Mouse (Mus musculus) spleen, postnatal 4 days (tissue): ENCODE data around the gene B4galt5.

Source experiments
- DNase-seq, 2 experiments: peaks; one replicate each; pipeline ENCODE4 v3.0.0; 2022; ENCODE audit warnings: low spot score in 2 of 2

B4galt5 gene

DNA sequence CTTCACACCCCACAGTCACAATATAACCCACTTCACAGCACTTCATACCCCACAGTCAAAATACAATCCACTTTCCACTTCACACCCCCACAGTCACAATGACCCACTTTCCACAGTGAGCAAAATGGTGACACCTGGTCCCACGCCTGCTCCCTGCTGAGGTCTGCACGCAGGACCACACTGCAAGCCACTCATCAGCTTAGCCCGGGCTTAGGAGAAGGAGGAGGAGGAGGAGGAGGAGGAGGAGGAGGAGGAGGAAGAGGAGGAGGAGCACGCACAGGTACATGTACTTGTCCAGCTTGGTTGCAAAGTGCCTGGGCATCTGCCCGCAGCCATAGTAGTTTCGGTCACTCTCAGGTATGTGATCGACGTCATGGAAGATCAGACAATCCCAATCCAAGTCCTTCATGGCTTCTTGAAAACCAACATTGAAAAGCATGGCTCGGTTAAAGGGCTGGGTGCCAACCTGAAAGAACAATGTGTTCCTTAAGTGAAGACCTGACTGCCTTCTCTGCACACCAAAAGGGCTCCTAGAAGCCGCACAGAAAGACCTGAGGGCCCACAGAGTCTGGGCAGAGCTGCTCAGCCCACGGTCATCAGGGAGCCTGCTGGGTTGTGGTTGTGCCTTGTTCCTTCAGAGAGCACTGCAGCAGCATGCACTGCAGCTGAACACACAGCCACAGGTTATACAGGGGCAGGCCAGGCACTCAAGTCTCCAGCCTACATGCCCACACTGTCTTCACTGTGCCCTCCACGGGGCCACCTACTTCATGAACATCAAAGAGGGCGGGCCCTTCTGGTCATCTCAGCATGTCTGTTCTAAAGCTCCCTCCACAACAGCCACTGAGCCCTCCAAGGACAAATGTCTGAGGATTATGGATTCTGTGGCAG is 43.4 kb downstream of the B4galt5 start:
- peak; percentile 9 to 54 for DNase-seq

DNA sequence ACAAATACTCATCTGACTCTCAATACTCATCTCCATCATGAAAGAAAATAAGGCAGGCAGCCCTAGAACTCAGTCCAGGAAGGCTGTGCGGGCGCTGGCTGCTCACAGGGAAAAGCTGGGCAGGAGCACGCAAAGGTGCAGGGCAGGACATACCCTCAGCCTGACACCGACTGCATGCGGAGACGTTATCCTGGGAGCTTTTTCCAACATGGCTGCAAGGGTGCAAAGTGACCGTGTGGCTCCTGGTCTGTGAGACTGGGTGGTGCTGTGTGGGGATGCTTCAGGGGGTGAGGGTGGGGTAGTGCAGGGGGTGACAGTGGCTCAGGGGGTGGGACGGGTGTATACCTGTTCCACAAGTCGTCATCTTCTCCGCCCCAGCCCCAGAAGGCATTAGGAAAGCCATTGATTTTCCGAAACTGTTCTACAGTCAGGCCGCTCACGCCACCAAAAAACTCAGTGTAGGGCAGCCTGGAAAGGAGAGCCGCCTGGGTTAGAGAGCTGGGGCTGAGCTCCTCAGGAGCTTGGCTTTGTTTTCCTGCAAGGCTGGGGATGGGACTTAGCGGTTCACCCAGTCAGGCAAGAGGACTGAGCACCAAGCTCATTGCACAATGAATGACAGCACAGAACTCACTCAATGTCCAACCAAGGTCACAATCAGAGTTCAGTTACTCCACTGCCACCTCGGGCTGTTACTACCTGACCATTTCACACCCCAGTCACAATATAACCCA is 44.2 kb downstream of the B4galt5 start:
- peak; percentile 10 to 54 for DNase-seq

DNA sequence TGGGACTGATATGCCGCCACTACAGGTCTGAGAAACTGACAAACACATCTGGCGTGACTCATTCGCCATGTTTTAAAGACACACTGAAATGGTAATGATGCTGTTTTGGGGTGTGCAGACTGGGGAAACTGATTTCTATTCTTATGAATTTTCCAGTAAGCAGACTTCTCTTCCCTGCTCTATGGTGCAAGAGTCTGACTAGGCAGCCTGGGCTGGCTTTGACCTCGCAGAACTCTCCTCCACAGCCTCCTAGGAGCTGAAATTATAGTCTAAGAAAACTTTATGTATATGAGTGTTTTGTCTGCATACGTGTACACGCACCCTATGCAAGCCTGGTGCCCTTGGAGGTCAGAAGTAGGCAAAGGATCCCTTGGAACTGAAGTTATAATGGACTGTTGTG is 45.2 kb downstream of the B4galt5 start:
- no peak for DNase-seq

DNA sequence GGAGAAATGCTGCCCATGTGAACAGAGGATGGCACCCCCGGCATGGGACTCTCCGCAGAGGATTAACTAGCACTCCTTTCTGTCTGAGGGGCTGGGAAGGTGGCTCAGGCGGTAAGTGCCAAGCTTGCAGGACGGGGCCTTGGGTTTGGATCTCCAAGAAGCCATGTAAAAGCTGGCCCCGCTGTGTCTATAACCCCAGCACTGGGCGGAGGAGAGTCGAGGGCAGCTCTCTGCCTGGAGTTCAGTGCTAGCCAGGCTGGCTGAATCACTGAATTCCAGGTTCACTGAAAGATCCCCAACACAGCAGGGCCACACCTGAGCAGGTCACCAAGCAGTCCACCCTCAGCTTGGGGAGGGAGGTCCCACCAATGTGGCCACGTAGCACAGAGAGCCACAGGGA is 45.8 kb downstream of the B4galt5 start:
- DNase-seq: peak; percentile 9 to 58

DNA sequence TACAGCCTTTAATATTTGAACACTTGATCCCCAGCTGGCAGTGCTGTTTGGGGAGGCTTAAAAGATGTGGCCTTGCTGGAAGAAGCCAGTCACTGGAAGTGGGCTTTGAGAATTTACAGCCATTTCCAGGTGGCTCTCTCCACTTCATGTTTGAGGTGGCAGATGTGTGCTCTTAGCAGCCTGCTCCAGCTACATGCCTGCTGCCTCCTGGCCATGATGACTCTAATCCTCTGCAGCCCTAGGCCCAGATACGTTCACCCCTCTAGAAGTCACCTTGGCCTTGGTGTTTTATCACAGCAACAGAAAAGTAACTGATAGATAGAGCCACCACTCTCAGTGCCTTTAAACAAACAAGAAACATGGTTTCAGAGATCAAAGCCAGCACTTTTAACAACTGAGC is 46.3 kb downstream of the B4galt5 start:
- DNase-seq: peak in 1 of 2 experiments; percentile 52

DNA sequence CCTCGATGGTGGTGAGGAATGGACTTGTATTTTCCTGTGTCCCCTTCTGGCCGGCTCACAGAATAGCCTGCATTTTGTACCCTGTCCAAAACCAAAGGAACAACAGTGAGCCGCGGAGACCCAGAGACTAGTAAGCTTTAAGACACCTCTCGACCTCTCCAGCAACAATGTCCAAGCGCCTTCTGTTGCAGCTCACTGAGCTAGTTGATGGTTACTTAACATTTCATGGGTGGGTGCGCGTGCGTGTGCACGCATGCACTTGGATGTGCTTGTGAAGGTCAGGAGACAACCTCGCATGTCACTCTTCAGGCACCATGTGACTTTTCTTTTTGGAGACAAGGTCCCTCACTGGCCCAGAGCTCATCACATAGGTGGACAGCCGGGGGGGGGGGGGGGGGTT is 47.0 kb downstream of the B4galt5 start:
- DNase-seq: peak in 1 of 2 experiments; percentile 8

DNA sequence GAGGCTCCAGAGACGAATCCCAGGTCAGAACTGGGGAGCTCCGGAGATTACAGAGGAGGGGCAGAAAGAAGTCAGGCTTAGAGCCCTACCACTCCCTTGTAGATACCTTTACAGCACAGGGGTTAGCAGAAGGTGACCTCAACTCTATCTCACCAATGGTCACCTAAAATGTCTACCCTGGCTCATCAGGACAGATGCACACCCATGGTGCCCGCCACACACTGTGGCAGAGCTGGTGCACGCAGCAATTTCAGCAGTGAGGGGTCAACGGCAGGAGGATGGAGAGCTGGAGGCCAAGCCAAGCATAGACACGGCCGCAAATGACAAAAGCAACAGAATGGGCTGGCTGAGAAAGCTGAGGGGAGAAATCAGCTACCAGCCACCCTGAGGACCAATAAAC is 47.4 kb downstream of the B4galt5 start:
- DNase-seq: peak in 1 of 2 experiments; percentile 56

DNA sequence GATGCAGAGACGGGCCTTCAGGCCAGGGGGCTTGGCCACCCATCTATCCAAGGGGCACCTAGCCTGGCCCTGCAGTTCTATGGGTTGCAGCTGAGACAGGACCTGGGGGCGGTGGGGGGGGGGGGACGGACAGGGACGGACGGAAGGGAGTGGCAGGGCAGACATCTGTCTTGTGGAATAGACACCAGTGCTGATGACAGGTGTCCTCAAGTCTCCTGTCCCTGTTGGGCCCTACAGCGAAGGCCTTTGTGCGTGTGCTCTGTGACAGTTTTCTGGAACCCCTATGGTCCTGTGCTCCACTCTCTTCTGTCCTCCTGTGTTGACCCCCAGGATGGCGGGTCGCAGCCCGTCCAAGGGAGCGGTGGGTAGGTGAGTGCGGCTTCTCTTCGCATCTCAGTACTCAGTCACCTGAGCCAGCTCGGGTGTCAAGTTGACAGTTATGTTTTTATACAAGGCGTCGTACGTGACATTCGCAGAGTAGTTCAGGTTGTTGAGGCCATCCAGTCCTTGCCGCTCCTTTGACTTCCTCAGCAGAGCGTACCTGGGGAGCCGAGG is 48.0 kb downstream of the B4galt5 start:
- peak; percentile 9 to 56 for DNase-seq

DNA sequence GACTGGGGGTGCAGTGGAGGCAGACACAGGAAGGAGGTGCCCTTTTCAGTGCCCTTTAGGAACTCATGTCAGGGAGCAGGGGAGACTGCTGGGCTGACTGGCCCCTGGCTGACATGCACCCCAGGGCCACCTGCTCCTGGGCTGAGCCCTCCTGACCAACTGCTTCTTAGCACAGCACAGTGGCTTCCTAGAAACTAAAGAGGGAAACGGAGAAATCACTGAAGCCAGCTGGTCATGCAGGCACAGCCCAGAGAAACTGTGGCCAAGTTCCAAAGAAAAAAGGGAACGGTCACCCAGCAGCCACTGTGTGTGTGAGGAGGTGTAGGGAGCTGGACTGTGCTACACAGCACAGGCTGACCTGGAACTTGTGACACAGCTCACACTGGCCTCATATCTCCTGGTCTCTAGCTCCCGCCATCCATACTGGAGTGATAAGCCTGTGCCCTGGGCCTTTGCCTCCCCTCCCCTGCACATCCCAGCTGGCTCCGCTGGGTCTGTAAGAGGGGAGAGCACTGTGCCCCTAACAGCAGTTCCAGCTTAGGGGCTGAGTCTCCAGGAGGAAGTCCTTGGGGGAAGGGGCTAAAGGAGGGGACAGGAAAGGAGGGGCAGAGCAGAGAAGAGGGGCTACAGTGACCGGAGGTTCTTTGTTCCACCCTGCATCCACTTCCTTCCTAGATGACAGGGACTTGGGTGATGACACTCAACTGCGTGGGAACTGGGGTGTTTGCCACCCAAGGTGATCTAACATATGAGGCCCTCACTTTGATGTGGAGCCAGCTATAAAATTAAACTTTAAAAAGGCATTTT is 48.9 kb downstream of the B4galt5 start:
- peak; percentile 10 to 58 for DNase-seq

DNA sequence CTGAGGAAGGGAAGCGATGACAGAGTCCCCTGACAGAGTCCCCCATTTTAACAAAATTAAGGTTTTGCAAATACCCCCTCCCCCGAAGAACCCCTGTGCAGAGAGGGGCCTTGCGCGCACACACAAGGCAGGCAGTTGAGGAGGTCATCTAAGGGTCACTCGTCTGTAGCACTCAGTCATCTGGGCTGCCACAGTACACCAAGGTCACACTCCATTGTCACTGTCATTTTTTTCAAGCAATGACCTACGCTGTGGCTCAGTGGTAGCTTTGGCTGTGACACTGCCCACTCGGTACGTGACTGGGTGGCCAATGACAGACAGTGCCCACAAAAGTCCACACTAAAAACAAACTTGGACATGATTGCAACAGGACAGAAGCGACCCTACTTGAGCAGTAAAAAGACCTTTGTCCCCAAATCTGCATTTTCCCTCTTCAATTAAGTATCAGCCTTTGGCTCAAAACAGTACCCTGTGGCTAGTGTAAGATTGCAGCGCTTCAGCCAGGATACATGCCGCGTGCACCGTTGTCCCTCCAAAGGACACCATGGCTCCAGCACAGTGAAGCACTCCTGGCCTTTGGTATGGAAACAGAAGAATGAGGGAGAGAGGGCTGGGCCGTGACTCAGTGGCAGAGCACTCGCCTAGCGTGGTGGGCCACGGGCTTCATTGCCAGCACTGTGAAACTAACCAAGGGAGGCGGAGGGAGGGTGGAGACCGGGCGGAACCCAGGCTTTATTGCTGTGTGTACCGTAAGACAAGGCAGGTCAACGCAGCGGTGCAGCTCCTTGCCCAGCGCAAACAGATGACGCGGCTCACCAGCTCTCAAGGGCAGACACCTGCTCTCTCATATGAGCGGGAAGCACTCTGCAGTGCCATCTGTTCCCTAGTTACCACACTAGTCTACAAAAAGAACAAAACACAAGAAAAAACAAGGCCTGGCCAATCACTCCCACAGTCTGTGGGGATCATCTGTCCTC is 50.0 kb downstream of the B4galt5 start:
- peak; percentile 12 to 59 for DNase-seq

DNA sequence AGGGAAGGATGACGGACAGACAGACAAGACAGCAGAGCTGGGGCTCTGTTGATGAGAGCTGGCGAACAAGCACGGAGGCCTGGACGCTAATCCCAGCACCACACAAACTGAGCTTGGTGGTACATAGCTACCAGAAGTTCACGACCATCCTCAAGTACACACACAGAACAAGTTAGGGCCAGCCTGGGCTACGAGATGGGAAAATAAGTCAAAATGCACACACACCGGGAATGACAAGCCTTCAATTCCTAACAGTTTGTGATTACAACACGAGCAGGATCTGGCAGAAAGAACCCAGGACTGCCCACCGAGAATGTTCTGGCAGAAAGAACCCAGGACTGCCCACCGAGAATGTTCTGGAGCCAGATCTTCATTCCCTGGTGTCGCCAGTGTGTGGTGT is 51.0 kb downstream of the B4galt5 start:
- peak; percentile 10 to 51 for DNase-seq

DNA sequence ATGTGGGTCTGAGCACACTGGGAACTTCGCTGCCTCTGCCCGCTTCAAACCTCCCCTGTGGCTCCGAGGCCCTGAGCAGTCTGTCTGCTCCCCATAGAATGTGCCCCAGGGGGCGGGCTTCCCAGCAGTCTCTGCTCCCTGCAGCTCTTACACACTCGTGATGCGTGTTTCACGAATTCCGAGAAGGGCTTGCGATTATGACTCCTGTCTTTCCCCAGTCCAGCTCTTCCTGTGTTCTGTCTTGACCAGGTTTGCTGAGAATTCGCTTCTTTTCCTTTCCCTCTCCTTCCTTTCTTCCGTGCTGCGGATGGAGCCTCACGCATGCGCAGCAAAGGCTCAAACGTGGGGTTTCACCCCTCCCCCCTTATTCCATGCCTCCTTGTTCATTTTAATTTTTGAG is 54.1 kb downstream of the B4galt5 start:
- peak; percentile 12 to 59 for DNase-seq

DNA sequence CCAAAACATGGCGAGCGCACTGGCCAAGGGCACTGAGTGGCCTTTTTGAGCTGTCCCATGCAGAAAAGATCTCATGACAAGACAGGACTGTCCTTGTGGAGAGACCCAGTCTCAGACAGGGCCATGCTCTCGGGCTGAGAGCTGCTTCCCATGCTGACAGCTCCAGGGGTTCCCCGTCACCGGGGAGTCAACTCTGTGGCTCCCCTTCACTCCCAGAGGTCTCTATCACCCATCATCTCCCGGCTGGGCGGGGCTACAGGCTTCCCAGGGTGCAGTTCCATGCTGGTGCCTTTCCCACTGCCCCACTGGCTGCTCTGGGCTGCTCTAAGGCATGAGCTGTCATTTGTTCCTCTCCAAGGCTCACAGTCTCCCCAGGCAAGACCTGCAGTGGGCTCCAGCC is 54.8 kb downstream of the B4galt5 start:
- peak; percentile 11 to 59 for DNase-seq

DNA sequence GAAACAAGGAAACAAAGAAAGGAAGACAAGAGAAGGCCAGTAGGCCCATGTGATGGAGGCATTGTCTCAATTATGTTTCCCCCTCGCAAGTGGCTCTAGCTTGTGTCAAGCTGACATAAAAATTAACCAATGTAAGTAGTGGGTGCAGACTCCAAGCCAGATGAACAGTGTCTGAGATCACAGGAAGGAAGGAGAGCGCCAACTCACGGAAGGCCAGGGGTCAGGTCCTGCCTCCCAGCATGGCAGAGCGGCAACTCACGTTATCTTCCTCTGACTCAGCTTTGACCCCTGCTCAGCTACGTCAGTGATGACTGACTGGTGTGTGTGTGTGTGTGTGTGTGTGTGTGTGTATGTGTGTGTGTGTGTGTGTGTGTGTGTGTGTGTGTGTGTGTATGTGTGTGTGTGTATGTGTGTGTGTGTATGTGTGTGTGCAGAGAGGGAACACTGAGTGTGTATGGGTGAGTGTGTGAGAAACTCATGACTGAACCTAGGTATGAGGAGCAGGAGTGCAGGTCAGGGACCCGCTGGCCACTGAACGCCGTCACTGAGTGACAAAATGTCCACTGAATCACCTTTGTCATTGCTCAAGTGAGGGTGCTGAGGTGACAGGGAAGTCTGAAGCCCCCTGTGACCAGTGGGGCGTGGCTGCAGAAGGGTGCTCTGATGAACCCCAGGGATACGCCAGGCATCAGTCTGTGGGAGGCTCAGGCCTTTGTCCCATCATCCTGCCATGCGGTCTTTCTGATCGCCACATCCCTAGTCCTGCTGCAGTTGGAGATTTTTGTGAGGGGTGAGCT is 55.5 kb downstream of the B4galt5 start:
- DNase-seq: peak; percentile 11 to 52

DNA sequence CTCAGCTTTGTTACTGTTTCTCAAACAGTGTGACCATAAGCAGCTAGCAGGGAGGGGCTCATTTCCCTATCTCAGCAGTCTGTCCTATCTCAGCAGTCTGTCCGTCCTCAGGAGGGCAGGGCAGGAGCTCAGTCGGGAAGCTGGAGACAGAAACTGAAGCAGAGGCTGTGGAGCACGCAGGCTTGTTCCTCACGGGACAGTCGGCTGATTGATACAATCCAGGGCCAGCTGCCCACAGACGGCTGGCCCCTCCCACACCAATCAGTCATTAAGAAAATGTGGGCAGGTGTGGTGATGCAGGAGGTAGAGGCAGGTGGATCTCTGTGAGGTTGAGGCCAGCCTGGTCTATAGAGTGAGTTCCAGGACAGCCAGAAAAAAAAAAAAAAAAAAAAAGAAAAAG is 56.1 kb downstream of the B4galt5 start:
- peak; percentile 16 to 52 for DNase-seq

DNA sequence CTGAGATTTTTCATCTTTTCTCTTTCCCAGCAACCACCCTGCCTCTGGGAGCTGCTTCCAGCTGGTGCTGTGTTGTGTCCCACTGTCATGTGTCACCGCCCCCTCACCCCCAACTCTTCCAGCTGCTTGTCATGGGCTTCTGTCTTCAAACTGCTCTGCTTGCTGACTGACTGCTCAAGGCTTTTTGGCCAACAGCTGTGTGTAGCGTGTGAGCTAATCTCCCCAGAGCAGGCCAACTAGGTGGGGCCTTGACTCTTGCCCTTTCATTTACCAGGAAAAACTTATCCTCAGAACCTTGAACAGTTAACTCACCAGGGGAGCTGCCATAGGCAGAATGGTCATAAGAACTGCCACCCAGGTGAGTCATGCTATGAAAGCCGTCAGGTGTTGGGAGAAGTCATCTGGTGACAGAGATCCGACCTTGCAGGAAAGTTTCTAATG is 56.8 kb downstream of the B4galt5 start:
- DNase-seq: peak; percentile 11 to 53

DNA sequence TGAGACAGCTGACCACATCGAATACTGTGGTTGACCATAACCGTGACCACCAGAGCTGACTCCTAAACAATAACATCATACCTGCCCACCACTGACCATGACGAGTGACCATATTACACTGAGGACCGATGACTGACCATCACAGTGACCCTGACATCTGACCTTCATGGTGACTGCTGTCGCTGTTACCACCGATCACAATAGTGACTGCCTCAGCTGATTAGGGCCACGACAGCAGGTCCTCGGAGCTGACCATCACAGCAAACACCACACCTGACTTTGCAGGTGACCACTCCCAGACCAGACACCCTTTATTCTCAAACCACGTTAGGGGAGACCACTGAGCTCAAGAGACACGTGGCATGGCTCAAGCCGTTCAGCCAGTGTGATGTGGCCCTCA is 57.3 kb downstream of the B4galt5 start:
- peak; percentile 9 to 52 for DNase-seq

DNA sequence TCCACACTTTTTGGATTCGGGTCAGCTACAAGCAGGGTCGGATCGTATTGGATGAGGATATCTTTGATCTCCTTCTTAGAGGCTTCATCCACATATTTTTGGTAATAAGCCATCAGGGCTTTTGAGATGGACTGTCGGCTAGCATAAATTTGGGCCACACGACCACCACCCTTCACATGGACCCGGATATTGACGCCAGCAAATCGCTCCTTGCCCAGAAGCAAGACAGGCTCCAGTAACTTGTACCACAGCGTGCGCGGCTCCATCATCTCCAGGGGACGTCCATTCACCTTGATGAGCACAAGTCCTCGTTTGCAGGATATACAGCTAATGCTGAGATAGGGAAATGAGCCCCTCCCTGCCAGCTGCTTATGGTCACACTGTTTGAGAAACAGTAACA is 67.5 kb downstream of the B4galt5 start:
- DNase-seq: peak; percentile 7 to 55

DNA sequence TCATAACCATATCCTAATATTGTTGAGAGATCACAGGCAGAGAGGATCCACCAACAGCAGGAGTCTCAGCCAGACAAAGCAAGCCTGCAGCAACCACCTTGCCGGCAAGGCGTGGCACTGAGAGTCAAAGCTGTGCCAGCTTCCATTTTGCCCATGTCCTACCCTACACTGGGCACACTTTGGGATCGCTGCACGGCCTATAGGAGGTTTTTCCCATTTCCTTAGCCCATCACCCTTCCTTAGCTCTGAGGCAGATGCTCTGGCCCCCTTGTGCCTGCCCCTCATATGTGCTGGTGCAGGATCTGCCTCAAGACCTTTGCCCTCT is 68.0 kb downstream of the B4galt5 start:
- no peak for DNase-seq
